In the genomic region with DNA sequence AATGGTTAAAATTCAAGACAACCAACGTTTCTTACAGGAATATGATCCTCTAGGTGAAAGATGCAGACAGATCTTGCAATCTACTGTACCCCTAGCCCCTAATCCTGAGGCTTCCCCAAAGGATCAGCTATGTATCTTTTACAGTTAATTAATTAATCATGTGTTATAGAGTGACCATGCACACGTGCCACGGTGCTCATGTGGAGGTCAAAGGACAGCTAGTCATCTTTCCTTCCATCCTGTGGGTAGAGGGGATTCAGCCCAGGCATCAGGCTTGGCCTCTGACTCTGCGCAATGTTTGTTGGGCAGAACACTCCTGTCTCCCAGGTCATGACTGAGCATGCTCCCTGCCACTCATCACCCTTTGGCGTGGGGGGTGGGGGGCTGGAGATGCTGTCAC, we compare ENCODE assay signal across 11 mouse cellular contexts.
DNase-seq lines count a peak whose midpoint lies in the region; ATAC-seq and TF ChIP-seq lines count a peak whose summit lies in the region.
"Had no signal": no experiment of that assay in that cellular context is flagged by ENCODE, and none has a peak within 500 bp of the region (broad histone marks: within the 10 kb centered on the region; RNA-seq: fewer than 3 reads in every experiment).

No protein-coding gene starts in this region.

- H3K9ac ChIP-seq in lung, embryonic 14.5 days = no peak overlapping the region
- no peak overlapping the region for H3K9ac ChIP-seq in limb, embryonic 13.5 days
- H3K9ac ChIP-seq in neural tube, embryonic 15.5 days (replicated peaks) = no peak overlapping the region
- H3K9ac ChIP-seq: embryonic facial prominence, embryonic 15.5 days; liver, embryonic 15.5 days had no signal

- no peak for TF ChIP-seq CTCF in lung, embryonic 14.5 days (IDR thresholded peaks at IDR 0.05; ENCODE audit: low read depth)
- TF ChIP-seq CTCF in cerebellum, adult 2 months (IDR thresholded peaks at IDR 0.05; ENCODE audit: borderline replicate concordance, insufficient read depth, low read depth, low read length) = no peak

- DNase-seq in cerebellum, postnatal 10 days = peak; percentile 17 to 26
- no peak for DNase-seq in lung, embryonic 14.5 days
- DNase-seq in lung, postnatal 14 days = no peak
- no peak for DNase-seq in layer of hippocampus, postnatal 25 days (ENCODE audit: extremely low spot score in 1 of 2, low spot score in 1 of 2)
- DNase-seq in cerebellum, adult 2 months = no peak

- ATAC-seq in cerebellum, adult (ENCODE audit: insufficient number of reproducible peaks, low FRiP score, low TSS enrichment) = no peak
- ATAC-seq in lung, embryonic 14.5 days (ENCODE audit: insufficient read depth) = peak; percentile 35
- peak; percentile 6; the same call in 1 of the 2 replicates for ATAC-seq in limb, embryonic 13.5 days (ENCODE audit: low FRiP score, low read depth)
- ATAC-seq in neural tube, embryonic 15.5 days (ENCODE audit: low FRiP score) = peak; percentile 38; the same call in 1 of the 2 replicates

- 27% methylated on average over 5 of the region's 5 CpGs for WGBS in lung, embryonic 14.5 days
- WGBS in limb, embryonic 13.5 days = 32% methylated on average over 5 of the region's 5 CpGs
- 33% methylated on average over 5 of the region's 5 CpGs for WGBS in neural tube, embryonic 15.5 days
- WGBS in cerebellum, adult 2 months = 34% methylated on average over 5 of the region's 5 CpGs

- H3K4me1 ChIP-seq in lung, embryonic 14.5 days (ENCODE audit: insufficient read depth) = no peaks in the 10 kb centered on the region
- H3K4me1 ChIP-seq in limb, embryonic 13.5 days = 0 out of 2 replicates have a peak, but pooled peaks cover 3% of the 10 kb centered on the region
- H3K4me1 ChIP-seq in neural tube, embryonic 15.5 days = peaks cover 4% of the 10 kb centered on the region; the same call in 1 of the 2 replicates
- H3K4me1 ChIP-seq in cerebellum, adult 2 months (ENCODE audit: control insufficient read depth, insufficient read depth, low read length) = no peaks in the 10 kb centered on the region
- H3K4me1 ChIP-seq: liver, embryonic 15.5 days had no signal

- no peak overlapping the region for H3K4me2 ChIP-seq in lung, embryonic 14.5 days
- H3K4me2 ChIP-seq in limb, embryonic 13.5 days (replicated peaks) = no peak overlapping the region
- H3K4me2 ChIP-seq in neural tube, embryonic 15.5 days = no peak overlapping the region
- H3K4me2 ChIP-seq: embryonic facial prominence, embryonic 15.5 days; liver, embryonic 15.5 days had no signal

- H3K27me3 ChIP-seq in lung, embryonic 14.5 days (ENCODE audit: insufficient read depth, low read length) = no peaks in the 10 kb centered on the region
- peaks cover 43% of the 10 kb centered on the region for H3K27me3 ChIP-seq in limb, embryonic 13.5 days
- H3K27me3 ChIP-seq in neural tube, embryonic 15.5 days (replicated peaks) = no peaks in the 10 kb centered on the region
- no peaks in the 10 kb centered on the region for H3K27me3 ChIP-seq in cerebellum, adult 2 months (ENCODE audit: control insufficient read depth, insufficient read depth, low read length)
- H3K27me3 ChIP-seq: embryonic facial prominence, embryonic 15.5 days; liver, embryonic 15.5 days; Patski had no signal

- no peak overlapping the region for H3K4me3 ChIP-seq in lung, embryonic 14.5 days (ENCODE audit: low read depth, low read length)
- no peak overlapping the region for H3K4me3 ChIP-seq in limb, embryonic 13.5 days
- H3K4me3 ChIP-seq in neural tube, embryonic 15.5 days (replicated peaks) = no peak overlapping the region
- no peak overlapping the region for H3K4me3 ChIP-seq in cerebellum, adult 2 months (replicated peaks; ENCODE audit: insufficient read depth, low read depth, low read length)
- H3K4me3 ChIP-seq: embryonic facial prominence, embryonic 15.5 days; liver, embryonic 15.5 days had no signal

- H3K9me3 ChIP-seq in lung, embryonic 14.5 days (ENCODE audit: low read depth, low read length) = no peaks in the 10 kb centered on the region
- no peaks in the 10 kb centered on the region for H3K9me3 ChIP-seq in limb, embryonic 13.5 days
- no peaks in the 10 kb centered on the region for H3K9me3 ChIP-seq in neural tube, embryonic 15.5 days (replicated peaks)
- H3K9me3 ChIP-seq: embryonic facial prominence, embryonic 15.5 days; liver, embryonic 15.5 days had no signal

- no peaks in the 10 kb centered on the region for H3K36me3 ChIP-seq in lung, embryonic 14.5 days (ENCODE audit: insufficient read depth)
- no peaks in the 10 kb centered on the region for H3K36me3 ChIP-seq in limb, embryonic 13.5 days
- H3K36me3 ChIP-seq in neural tube, embryonic 15.5 days = no peaks in the 10 kb centered on the region
- H3K36me3 ChIP-seq: embryonic facial prominence, embryonic 15.5 days; liver, embryonic 15.5 days had no signal

- no peak overlapping the region for H3K27ac ChIP-seq in lung, embryonic 14.5 days (ENCODE audit: low read depth)
- no peak overlapping the region for H3K27ac ChIP-seq in limb, embryonic 13.5 days
- H3K27ac ChIP-seq in neural tube, embryonic 15.5 days (replicated peaks) = no peak overlapping the region
- H3K27ac ChIP-seq in cerebellum, adult 2 months (ENCODE audit: insufficient read depth, low read length) = no peak overlapping the region
- H3K27ac ChIP-seq: embryonic facial prominence, embryonic 15.5 days; liver, embryonic 15.5 days had no signal

- no peak for TF ChIP-seq POLR2A in cerebellum, adult 2 months (IDR thresholded peaks at IDR 0.05; ENCODE audit: borderline replicate concordance, insufficient read depth, low read length)

Comparison
In these comparisons a context has a peak if more than half of its experiments do, and no peak if none do; other contexts are left out.
1. DNase-seq: peak in cerebellum, postnatal 10 days (2 of 2); none in lung, embryonic 14.5 days (single experiment), lung, postnatal 14 days (single experiment), layer of hippocampus, postnatal 25 days (0 of 2) and cerebellum, adult 2 months (0 of 2).